Mouse (Mus musculus) right cerebral cortex, postnatal 14 days (tissue): ENCODE measurements around the gene Olfr593.
"Not testable (repeated sequence)": the region's sequence is repeated elsewhere in the genome, so short reads cannot be mapped to it uniquely, and the experiment has no call there.

Experiments used
- DNase-seq: peaks from one replicate; pipeline ENCODE4 v3.0.0; 2022

The Olfr593 gene

GRCm38 (mm10) chr7:103211562-103211961 is at the start of gene Olfr593:
Gene Olfr593, plus strand, starts transcription at chr7:103211862.
- no peak for DNase-seq

- DNase-seq, result no peak
Observed at GRCm38 (mm10) chr7:103169697-103170096, 42.0 kb upstream of the Olfr593 start.

GRCm38 (mm10) chr7:103178240-103178639 is 33.4 kb upstream of the Olfr593 start, which contains the start of gene Olfr591:
Gene Olfr591, minus strand, starts transcription at chr7:103178340.
- no peak for DNase-seq

GRCm38 (mm10) chr7:103184503-103184902 is 27.2 kb upstream of the Olfr593 start, which contains the start of gene Olfr592:
Gene Olfr592, plus strand, starts transcription at chr7:103184803.
- not testable (repeated sequence) for DNase-seq

- DNase-seq, result not testable (repeated sequence)
Observed at GRCm38 (mm10) chr7:103212050-103212449, 388 bp downstream of the Olfr593 start.

GRCm38 (mm10) chr7:103216696-103217095 is 5.0 kb downstream of the Olfr593 start, which contains the start of gene Olfr594:
Gene Olfr594, plus strand, starts transcription at chr7:103216996.
- no peak for DNase-seq

- DNase-seq, result not testable (repeated sequence)
Observed at GRCm38 (mm10) chr7:103252405-103252804, 40.7 kb downstream of the Olfr593 start, which contains the start of gene Usp17ld. Gene Usp17ld, minus strand, starts transcription at chr7:103252505.
